Mouse (Mus musculus) lung, postnatal 14 days (tissue): Measurements from ENCODE around the gene Gpi1.

Experiments used
- DNase-seq: peaks from one replicate; pipeline ENCODE4 v3.0.0; 2021

Gene Gpi1

DNA sequence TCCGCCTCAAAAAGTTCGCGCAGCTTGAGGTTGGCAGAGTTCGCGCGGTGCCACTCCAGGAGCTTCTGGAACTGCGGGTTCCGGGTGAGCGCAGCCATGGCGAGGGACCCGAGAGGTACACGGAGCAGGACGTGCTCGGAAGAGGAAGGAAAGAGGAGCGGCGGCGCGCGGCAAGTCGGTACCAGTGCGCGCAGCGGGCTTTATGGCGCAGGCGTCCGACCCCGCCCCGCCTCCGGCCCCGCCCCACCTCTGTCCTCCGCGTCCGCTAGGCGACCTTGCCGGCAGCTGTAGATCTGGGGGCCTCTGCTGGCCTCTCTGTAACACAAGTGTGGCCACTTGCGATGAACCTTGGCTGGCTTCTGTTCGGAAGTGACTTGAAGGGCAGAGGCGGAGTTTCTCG lies at the start of gene Gpi1:
TSS of gene Gpi1 (minus strand) at position 221 of the 400 bp plus-strand sequence.
- DNase-seq: peak; percentile 83

DNA sequence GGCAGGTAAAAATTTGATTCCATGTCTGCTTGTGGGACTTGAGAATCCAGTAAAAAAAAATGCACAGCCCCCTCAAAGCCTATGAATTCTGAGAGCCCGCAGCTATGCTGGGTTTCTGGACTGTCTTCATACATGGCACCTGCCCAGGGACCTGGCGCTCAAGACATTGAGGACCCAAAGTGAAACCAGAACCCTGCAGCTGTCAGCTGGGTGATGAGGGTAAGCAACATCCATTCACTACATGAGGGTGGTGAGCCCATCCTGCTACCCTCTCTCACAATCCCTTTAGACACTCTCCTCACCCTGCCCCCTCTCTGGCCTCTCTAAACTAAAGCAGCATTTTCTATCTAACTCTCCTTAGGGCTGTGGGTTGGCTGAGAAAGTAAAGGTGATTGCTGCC lies 47.5 kb upstream of the Gpi1 start:
- DNase-seq: no peak

- no peak for DNase-seq
These were observed 45.9 kb upstream of the Gpi1 start for GRCm38 (mm10) chr7:34276066-34276465.

GRCm38 (mm10) chr7:34272465-34272864 lies 42.3 kb upstream of the Gpi1 start:
- no peak for DNase-seq

GRCm38 (mm10) chr7:34268463-34268862 lies 38.3 kb upstream of the Gpi1 start:
- DNase-seq: no peak

DNA sequence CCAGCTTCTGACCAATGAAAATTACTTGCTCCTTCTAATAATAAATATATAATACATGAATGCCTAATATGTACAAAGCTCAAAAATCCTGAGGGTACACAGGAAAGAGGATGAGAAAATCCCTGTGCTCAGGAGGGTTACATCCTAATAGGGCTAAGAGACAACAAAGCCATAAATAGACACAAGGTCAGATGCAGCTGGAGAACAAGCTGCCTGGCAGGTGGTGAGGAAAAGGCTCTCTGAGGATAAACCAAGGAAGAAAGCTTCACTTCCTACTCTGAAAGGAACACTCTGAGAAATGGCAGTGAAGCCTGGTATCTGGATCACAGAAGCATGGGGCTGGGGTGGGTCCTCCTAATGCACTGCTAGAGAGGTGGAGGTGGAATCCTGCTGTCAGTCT lies 36.3 kb upstream of the Gpi1 start:
- no peak for DNase-seq

DNA sequence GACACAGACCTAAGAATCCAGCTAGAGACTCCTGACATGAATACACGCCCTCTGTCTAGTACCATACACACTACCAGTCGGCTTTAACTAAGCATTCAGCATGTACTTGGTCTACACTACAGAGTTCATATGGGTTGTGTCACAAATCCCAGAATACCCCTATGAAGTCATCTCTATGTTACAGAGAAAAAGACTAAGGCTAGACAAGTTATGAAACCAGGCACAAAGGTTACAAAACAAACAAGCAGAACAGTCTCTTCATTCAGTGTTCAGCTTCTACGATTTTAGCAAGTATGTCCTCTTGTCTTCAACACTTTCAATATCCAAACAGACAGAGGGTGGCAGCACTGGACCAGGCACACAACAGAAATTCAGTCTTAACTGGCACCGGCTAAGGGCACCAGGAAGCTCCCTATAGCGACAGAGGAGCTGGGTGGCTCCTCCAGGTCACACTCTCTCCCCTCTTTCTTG lies 35.8 kb upstream of the Gpi1 start:
- DNase-seq: peak; percentile 82

- DNase-seq: no peak
These were observed 33.3 kb upstream of the Gpi1 start for GRCm38 (mm10) chr7:34263437-34263836.

- DNase-seq: no peak
These were observed 28.3 kb upstream of the Gpi1 start for GRCm38 (mm10) chr7:34258407-34258806.

GRCm38 (mm10) chr7:34257279-34257678 lies 27.1 kb upstream of the Gpi1 start:
- no peak for DNase-seq

- no peak for DNase-seq
These were observed 25.8 kb upstream of the Gpi1 start for GRCm38 (mm10) chr7:34255916-34256315.

DNA sequence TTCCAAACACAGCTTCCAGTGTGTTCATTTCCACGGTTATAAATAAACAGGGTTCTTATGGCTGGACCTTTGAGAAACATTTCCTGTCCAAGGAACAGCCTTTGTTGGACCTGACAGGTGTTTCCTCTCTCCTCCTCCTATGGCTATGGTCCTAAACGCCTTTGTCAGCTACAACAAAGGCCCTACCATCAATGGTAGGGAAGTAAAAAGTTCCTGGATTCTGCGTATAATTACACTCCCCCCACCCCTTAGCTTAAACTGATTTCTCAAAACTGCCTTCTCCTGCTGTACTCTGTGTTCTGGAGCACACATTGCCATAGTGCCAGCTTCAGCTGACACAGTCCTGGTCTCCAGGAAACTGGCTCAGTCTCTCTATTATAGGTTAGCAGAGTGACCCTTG lies 25.0 kb upstream of the Gpi1 start:
- no peak for DNase-seq

- DNase-seq: no peak
These were observed 21.9 kb upstream of the Gpi1 start for GRCm38 (mm10) chr7:34252030-34252429.

DNA sequence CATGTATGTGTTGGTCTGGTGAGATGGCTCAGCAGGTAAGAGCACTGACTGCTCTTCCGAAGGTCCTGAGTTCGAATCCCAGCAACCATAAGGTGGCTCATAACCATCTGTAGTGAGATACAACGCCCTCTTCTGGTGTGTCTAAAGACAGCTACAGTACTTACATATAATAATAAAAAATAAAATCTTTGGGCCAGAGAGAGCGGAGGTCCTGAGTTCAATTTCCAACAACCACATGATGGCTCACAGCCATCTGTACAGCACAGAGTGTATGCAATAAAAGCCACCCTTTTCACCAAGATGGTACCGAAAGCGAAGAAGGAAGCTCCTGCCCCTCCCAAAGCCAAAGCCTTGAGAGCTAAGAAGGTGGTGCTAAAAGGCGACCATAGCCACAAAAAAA lies 20.6 kb upstream of the Gpi1 start, which contains the start of gene Gm6096:
TSS of gene Gm6096 (plus strand) at position 301 of the 400 bp plus-strand sequence.
- no peak for DNase-seq

GRCm38 (mm10) chr7:34246870-34247499 lies 16.8 kb upstream of the Gpi1 start:
- DNase-seq: no peak

DNA sequence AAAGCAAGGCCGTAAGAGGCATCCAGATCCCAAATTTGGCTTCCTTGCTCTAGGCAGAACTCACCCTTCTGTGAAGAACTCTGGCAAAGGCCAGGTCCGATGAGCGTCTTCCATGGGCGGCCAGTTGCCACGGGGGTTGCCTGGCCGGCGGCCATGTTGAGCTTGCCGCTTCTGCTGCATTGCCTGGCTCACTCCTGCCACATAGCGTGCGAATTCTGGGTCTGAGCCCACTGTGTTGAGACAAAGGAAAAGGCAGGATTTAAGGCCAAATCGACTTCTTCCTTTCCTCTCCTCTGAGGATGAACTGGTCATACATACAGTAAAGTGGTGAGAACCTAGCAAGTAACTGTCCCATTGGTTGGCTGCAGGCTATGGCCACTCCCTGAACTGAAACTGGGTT lies 12.0 kb upstream of the Gpi1 start:
- DNase-seq: no peak

- DNase-seq: no peak
These were observed 8.0 kb upstream of the Gpi1 start for GRCm38 (mm10) chr7:34238086-34238485.

DNA sequence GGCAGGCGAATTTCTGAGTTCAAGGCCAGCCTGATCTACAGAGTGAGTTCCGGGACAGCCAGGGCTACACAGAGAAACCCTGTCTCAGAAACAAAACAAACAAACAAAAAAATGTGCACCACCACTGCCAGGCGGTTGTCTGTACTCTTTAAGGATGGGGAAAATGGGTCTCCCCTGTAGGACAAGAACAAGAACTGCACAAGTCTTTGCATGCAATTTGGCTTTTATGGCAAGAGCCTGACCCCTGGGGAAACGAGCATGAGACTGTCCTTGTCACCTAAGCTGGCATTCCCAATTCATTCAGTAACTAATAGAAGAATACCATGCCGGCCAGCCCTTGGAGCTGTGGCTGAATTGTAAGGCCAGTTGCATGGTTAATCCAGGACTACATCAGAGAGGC lies 5.5 kb upstream of the Gpi1 start:
- no peak for DNase-seq

DNA sequence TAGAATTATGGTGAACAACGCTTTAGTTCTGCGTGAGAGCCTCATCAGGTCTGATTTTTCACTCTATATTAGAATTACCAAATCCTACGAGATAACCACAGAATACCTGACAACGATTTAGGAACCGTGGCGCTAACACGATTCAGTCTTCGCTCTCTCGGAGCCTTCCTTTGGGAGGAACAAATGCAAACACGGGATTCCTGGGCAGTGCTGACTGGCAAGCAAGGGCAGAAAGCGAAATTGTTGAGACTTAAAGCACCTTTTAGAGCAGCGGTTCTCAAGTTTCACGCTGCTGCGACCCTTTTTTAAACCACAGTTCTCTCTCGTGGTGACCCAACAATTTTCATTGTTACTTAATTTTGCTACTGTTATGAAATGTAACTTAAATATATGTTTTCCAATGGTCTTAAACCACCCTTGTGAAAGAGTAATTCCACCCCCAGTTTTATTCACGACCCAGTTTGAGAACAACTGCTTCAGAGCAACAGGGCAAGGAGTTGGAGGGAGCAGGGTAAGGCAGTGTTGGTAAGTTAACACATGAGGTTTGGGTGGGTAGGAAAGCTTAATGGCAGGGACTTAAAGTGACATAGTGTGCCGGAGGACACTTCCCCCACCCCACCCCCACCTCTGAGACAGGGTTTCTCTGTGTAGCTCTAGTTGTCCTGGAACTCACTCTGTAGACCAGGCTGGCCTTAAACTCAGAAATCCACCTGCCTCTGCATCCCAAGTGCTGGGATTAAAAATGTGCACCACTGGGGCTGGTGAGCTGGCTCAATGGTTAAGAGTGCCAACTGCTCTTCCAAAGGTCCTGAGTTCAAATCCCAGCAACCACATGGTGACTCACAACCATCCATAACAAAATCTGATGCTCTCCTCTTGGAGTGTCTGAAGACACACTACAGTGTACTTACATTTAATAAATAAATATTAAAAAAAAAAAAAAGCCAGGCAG lies 4.8 kb upstream of the Gpi1 start:
- no peak for DNase-seq

- peak; percentile 97 for DNase-seq
These were observed 3.9 kb upstream of the Gpi1 start for GRCm38 (mm10) chr7:34233909-34234609.

DNA sequence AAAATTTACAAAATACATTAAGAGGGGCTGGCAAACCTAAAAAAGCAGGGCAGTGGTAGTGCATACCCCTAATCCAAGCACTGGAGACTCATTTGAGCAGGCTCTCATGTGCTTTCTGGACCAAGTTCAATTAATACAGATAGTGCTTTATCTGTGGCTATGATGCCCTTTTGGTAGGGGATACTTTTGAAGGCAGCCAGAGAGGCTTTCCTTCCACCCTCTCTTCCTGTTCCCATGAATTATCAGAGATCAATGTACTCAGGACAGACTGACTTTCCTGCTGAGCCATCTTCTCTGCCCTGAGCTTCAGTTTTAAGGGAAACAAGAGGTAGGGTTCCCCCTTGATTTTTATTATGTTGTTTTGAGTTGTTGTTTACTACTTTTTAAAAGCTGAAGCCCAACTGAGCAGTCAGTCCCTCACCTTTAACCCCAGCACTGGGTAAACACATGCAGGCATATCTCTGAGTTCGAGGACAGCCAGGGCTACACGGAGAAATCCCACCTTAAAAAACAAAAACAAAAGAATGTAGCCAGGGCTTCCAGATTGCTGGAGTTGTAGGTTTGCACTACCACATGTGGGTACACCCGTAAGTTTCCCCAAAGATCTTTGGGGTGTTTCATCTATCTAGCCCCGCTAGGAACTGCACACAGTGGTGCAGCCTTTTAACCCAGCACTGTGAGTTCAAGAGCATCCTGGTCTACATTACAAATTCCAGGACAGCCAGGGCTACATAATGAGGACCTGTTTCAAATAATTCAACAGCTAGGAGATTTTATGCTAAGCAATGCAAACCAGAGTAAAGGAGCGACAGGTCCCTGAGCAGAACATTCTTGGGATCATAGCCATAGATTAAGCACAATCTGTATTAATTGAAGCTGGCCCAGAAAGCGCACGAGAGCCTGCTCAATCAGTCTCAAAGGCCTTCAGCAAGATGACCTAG lies 2.9 kb upstream of the Gpi1 start:
- no peak for DNase-seq

DNA sequence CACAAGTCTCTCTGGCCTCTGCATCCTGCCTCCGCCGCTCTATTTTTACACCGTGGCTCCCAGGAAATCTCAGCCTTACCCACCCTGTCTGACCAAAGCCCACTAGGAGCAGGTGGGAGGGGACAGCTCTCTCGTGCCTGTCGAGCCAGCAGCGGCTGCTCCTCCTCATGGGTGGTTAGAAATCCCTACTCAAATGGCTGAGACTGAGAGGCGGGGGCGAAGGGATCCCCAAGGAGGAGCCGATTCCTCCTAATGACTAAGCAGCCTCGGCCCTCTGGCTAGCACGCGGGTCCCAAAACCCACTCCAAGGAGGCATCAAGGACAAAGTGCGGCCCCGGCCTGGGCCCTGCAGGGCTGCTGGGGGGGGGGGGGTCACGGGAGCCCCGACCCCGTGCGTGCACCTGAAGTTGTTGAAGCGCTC lies 435 bp downstream of the Gpi1 start:
- peak; percentile 31 for DNase-seq
